Mouse (Mus musculus): Measurements from ENCODE around the gene Mmgt2. TPM values are rescaled to one million over a fixed set of nuclear protein-coding genes. Genes with fewer than 3 reads are reported as not detected.
A peak's percentile ranks its signal among the peaks of the same experiment; 100 is the strongest.

The Mmgt2 gene
- polyA plus RNA-seq, 1 experiment from 2014 or later = 26.4 TPM

GRCm38 (mm10) chr11:62651563-62651962, 3.1 kb downstream of the Mmgt2 start:
- Histone ChIP-seq H3K27ac (ENCODE audit: low read depth, low read length) (no peak overlapping the region), H3K4me3 (ENCODE audit: low read length) (no peak overlapping the region), H3K36me3 (ENCODE audit: control insufficient read depth, insufficient read depth, low read length) (no peaks in the 10 kb centered on the region), H3K9ac (ENCODE audit: low read depth, low read length) (no peak overlapping the region), H3K27me3 (replicated peaks; ENCODE audit: control insufficient read depth, insufficient read depth, low read length) (no peaks in the 10 kb centered on the region), H3K4me2 (ENCODE audit: low read length) (no peak overlapping the region), H3K9me3 (ENCODE audit: control insufficient read depth, low read length) (no peaks in the 10 kb centered on the region), H3K4me1 (ENCODE audit: control insufficient read depth, insufficient read depth, low read depth, low read length) (peaks cover 11% of the 10 kb centered on the region)
- ATAC-seq = no peak
- 93% methylated on average over 3 of the region's 3 CpGs for WGBS

DNA sequence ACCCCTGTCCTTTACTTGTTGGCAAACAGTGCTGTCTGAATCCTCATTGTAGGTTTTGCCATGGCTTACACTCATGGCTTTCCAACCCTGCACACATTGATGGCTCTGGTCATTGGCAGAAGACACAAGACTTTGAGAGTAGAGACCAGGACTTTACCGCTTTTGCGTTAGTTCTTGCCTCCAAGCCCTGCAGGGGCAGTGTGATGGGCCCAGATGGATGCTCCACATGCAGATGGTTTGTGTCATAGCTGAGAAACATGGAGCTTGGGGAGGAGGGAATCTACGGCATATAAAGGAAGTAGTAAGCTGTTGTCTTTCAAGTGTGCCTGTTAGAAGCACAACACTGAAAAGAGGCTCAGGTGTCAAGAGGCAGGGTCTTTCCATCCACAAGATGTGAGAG, 3.6 kb downstream of the Mmgt2 start:
- Histone ChIP-seq H3K27ac (ENCODE audit: low read depth, low read length) (no peak overlapping the region), H3K4me1 (ENCODE audit: control insufficient read depth, insufficient read depth, low read depth, low read length) (peaks cover 6% of the 10 kb centered on the region), H3K27me3 (replicated peaks; ENCODE audit: control insufficient read depth, insufficient read depth, low read length) (no peaks in the 10 kb centered on the region), H3K4me2 (ENCODE audit: low read length) (no peak overlapping the region), H3K9me3 (ENCODE audit: control insufficient read depth, low read length) (no peaks in the 10 kb centered on the region), H3K9ac (ENCODE audit: low read depth, low read length) (no peak overlapping the region), H3K36me3 (ENCODE audit: control insufficient read depth, insufficient read depth, low read length) (no peaks in the 10 kb centered on the region), H3K4me3 (ENCODE audit: low read length) (no peak overlapping the region)
- ATAC-seq = no peak
- 83% methylated on average over 3 of the region's 3 CpGs for WGBS

DNA sequence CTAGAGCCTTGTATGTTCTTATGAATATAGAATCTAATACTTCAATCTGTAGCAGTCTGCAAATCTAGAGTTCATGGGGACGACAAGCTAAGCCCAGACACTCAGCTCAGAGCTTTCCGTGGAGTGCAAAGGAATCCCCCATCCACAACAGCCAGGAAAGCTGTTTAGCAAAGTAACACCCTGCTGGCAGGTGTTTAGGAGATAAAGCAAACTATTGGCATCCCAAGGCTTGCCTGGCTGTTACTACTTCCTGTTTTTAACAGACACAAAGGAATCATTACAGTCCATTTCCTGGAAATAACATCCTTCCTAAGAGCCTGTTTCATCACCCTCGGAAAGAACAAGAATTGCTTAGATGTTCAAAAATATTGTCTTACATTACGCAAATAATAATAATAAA, 12.4 kb downstream of the Mmgt2 start:
- 59% methylated on average over 4 of the region's 4 CpGs for WGBS
- Histone ChIP-seq H3K4me1 (ENCODE audit: control insufficient read depth, insufficient read depth, low read depth, low read length) (no peaks in the 10 kb centered on the region), H3K27me3 (replicated peaks; ENCODE audit: control insufficient read depth, insufficient read depth, low read length) (no peaks in the 10 kb centered on the region), H3K27ac (ENCODE audit: low read depth, low read length) (no peak overlapping the region), H3K9me3 (ENCODE audit: control insufficient read depth, low read length) (no peaks in the 10 kb centered on the region), H3K36me3 (ENCODE audit: control insufficient read depth, insufficient read depth, low read length) (no peaks in the 10 kb centered on the region), H3K4me3 (ENCODE audit: low read length) (no peak overlapping the region), H3K4me2 (ENCODE audit: low read length) (no peak overlapping the region), H3K9ac (ENCODE audit: low read depth, low read length) (no peak overlapping the region)
- ATAC-seq = no peak

DNA sequence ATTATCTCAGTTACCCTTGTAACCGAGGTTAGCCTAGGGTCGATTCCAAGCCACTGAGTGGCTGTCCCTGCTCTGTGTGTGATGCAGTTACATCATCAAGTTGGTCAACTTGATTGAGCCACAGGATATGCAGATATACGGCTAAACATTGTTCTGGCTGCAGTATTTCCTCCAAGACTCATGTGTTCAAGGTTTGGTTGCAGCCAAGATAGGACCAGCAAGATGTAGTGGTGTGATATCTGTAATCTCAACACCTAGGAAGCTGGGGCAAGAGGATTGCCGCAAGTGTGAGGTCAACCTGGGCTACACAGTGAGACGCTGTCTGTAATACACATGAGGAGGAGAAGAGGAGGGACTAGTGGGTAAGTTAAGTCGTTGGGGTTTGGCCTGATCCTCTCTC, 15.8 kb downstream of the Mmgt2 start:
- WGBS = 87% methylated on average over 6 of the region's 6 CpGs
- Histone ChIP-seq H3K9ac (ENCODE audit: low read depth, low read length) (no peak overlapping the region), H3K27ac (ENCODE audit: low read depth, low read length) (no peak overlapping the region), H3K4me1 (ENCODE audit: control insufficient read depth, insufficient read depth, low read depth, low read length) (no peaks in the 10 kb centered on the region), H3K4me3 (ENCODE audit: low read length) (no peak overlapping the region), H3K36me3 (ENCODE audit: control insufficient read depth, insufficient read depth, low read length) (no peaks in the 10 kb centered on the region), H3K9me3 (ENCODE audit: control insufficient read depth, low read length) (no peaks in the 10 kb centered on the region), H3K4me2 (ENCODE audit: low read length) (no peak overlapping the region), H3K27me3 (replicated peaks; ENCODE audit: control insufficient read depth, insufficient read depth, low read length) (no peaks in the 10 kb centered on the region)
- ATAC-seq = no peak

GRCm38 (mm10) chr11:62668986-62669385, 20.5 kb downstream of the Mmgt2 start:
- 87% methylated on average over 5 of the region's 5 CpGs for WGBS
- no peak for ATAC-seq
- no peaks in the 10 kb centered on the region for H3K36me3 ChIP-seq (ENCODE audit: control insufficient read depth, insufficient read depth, low read length)
- no peak overlapping the region for H3K4me2 ChIP-seq (ENCODE audit: low read length)
- no peaks in the 10 kb centered on the region for H3K9me3 ChIP-seq (ENCODE audit: control insufficient read depth, low read length)
- H3K27ac ChIP-seq (ENCODE audit: low read depth, low read length) = no peak overlapping the region
- H3K4me3 ChIP-seq (ENCODE audit: low read length) = no peak overlapping the region
- no peaks in the 10 kb centered on the region for H3K27me3 ChIP-seq (replicated peaks; ENCODE audit: control insufficient read depth, insufficient read depth, low read length)
- H3K9ac ChIP-seq (ENCODE audit: low read depth, low read length) = no peak overlapping the region
- H3K4me1 ChIP-seq (ENCODE audit: control insufficient read depth, insufficient read depth, low read depth, low read length) = no peaks in the 10 kb centered on the region

DNA sequence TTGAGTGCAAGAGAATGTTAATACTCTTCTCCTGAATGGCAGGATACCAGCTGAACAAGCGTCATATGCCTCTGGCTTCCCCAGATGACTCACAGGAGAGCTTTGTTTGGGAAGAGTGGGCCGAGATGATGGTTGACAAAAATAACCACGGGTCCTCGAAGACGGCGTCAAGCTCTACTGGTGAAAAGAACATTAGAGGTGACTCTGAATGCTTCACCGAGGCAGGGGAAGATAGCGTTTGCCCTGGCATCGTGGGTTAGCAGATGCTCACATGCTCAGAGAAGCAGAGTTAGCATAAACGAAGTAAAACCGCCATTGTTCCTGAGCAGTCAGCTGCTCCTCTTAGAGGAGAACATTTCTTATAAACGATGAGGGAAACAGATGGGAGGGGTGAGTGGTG, 21.0 kb downstream of the Mmgt2 start:
- no peak overlapping the region for H3K4me2 ChIP-seq (ENCODE audit: low read length)
- no peaks in the 10 kb centered on the region for H3K36me3 ChIP-seq (ENCODE audit: control insufficient read depth, insufficient read depth, low read length)
- H3K27me3 ChIP-seq (replicated peaks; ENCODE audit: control insufficient read depth, insufficient read depth, low read length) = no peaks in the 10 kb centered on the region
- H3K27ac ChIP-seq (ENCODE audit: low read depth, low read length) = no peak overlapping the region
- no peaks in the 10 kb centered on the region for H3K4me1 ChIP-seq (ENCODE audit: control insufficient read depth, insufficient read depth, low read depth, low read length)
- 53% methylated on average over 12 of the region's 12 CpGs for WGBS
- no peak for ATAC-seq
- no peaks in the 10 kb centered on the region for H3K9me3 ChIP-seq (ENCODE audit: control insufficient read depth, low read length)
- H3K9ac ChIP-seq (ENCODE audit: low read depth, low read length) = no peak overlapping the region
- no peak overlapping the region for H3K4me3 ChIP-seq (ENCODE audit: low read length)

DNA sequence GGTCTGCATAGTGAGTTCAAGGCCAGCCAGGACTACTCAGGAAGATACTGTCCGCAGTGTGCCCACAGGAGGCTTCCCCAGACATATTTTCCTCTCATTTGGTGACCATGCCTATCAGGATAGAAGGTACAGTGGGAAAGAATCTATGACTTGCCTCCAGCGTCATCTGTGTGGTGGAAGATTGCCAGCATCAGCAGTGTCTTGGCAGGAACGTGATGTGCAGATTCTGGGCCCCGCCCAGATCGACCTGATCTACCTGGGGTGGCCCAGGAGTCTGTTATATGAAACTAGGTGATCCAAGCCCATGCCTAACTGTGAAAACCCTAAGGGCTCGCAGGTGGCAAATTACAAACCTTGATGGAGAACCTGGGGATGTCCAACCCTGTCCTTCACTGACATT, 21.5 kb downstream of the Mmgt2 start:
- Histone ChIP-seq H3K36me3 (ENCODE audit: control insufficient read depth, insufficient read depth, low read length) (no peaks in the 10 kb centered on the region), H3K4me2 (ENCODE audit: low read length) (no peak overlapping the region), H3K27me3 (replicated peaks; ENCODE audit: control insufficient read depth, insufficient read depth, low read length) (no peaks in the 10 kb centered on the region), H3K9ac (ENCODE audit: low read depth, low read length) (no peak overlapping the region), H3K4me1 (ENCODE audit: control insufficient read depth, insufficient read depth, low read depth, low read length) (no peaks in the 10 kb centered on the region), H3K4me3 (ENCODE audit: low read length) (no peak overlapping the region), H3K27ac (ENCODE audit: low read depth, low read length) (no peak overlapping the region), H3K9me3 (ENCODE audit: control insufficient read depth, low read length) (no peaks in the 10 kb centered on the region)
- WGBS = 75% methylated on average over 6 of the region's 6 CpGs
- ATAC-seq = no peak

- peak overlapping the region; percentile 55 for H3K4me2 ChIP-seq (ENCODE audit: low read length)
- H3K4me3 ChIP-seq (ENCODE audit: low read length) = peak overlapping the region; percentile 14
- 0 out of 2 replicates have a peak overlapping the region, but pooled peaks have one; percentile 17 for H3K27ac ChIP-seq (ENCODE audit: low read depth, low read length)
- WGBS = 19% methylated on average over 17 of the region's 17 CpGs
- no peaks in the 10 kb centered on the region for H3K9me3 ChIP-seq (ENCODE audit: control insufficient read depth, low read length)
- H3K36me3 ChIP-seq (ENCODE audit: control insufficient read depth, insufficient read depth, low read length) = no peaks in the 10 kb centered on the region
- H3K27me3 ChIP-seq (replicated peaks; ENCODE audit: control insufficient read depth, insufficient read depth, low read length) = no peaks in the 10 kb centered on the region
- H3K9ac ChIP-seq (ENCODE audit: low read depth, low read length) = peak overlapping the region; percentile 62
- peak; percentile 95 for ATAC-seq
- peaks cover 6% of the 10 kb centered on the region; the same call in 1 of the 2 replicates for H3K4me1 ChIP-seq (ENCODE audit: control insufficient read depth, insufficient read depth, low read depth, low read length)
These were observed 27.2 kb downstream of the Mmgt2 start for GRCm38 (mm10) chr11:62675480-62676289.

- no peak overlapping the region for H3K9ac ChIP-seq (ENCODE audit: low read depth, low read length)
- 96% methylated on average over 4 of the region's 4 CpGs for WGBS
These were observed 27.8 kb downstream of the Mmgt2 start for GRCm38 (mm10) chr11:62676290-62676596.

More at GRCm38 (mm10) chr11:62676290-62676596, 27.8 kb downstream of the Mmgt2 start:
- no peaks in the 10 kb centered on the region for H3K27me3 ChIP-seq (replicated peaks; ENCODE audit: control insufficient read depth, insufficient read depth, low read length)
- no peaks in the 10 kb centered on the region for H3K9me3 ChIP-seq (ENCODE audit: control insufficient read depth, low read length)
- no peak overlapping the region for H3K4me3 ChIP-seq (ENCODE audit: low read length)
- no peak overlapping the region for H3K4me2 ChIP-seq (ENCODE audit: low read length)
- ATAC-seq = no peak
- H3K36me3 ChIP-seq (ENCODE audit: control insufficient read depth, insufficient read depth, low read length) = no peaks in the 10 kb centered on the region
- H3K27ac ChIP-seq (ENCODE audit: low read depth, low read length) = no peak overlapping the region
- H3K4me1 ChIP-seq (ENCODE audit: control insufficient read depth, insufficient read depth, low read depth, low read length) = peaks cover 6% of the 10 kb centered on the region; the same call in 1 of the 2 replicates

Measured in hindbrain, embryonic 16.5 days (tissue).